Mouse (Mus musculus) monocyte, adult 2 months (primary cell): ENCODE data around the gene Gm40193.
"Not testable (repeated sequence)": the region's sequence is repeated elsewhere in the genome, so short reads cannot be mapped to it uniquely, and the experiment has no call there.

ENCODE experiments used
- DNase-seq, 2 experiments: peaks; one replicate each; pipeline ENCODE4 v3.0.0; 2022; ENCODE audit warnings: low spot score in 2 of 2, low read depth in 1 of 2

Gene Gm40193

GRCm38 (mm10) chr11:70532839-70533238, at the start of gene Gm40193:
Gene Gm40193, minus strand, starts transcription at chr11:70532939.
- DNase-seq = no peak

DNA sequence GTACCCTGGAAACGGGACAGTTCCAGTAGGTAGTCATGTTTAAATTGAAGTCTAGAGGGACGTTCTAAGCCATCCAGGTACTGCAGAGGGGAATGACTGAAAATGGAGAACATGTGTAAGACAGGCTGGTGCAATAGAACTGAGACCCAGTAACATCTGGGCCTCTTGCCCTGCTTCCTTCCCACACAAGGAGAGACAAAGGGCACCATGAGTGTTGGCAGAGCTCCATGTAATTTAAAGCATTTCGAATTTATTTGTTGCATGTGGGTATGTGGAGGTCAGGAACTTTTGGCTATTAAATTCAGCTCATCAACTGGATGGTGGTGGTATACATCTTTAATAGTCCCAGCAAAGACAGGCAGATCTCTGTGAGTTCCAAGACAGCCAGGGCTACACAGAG, 49.5 kb upstream of the Gm40193 start:
- DNase-seq = no peak

DNA sequence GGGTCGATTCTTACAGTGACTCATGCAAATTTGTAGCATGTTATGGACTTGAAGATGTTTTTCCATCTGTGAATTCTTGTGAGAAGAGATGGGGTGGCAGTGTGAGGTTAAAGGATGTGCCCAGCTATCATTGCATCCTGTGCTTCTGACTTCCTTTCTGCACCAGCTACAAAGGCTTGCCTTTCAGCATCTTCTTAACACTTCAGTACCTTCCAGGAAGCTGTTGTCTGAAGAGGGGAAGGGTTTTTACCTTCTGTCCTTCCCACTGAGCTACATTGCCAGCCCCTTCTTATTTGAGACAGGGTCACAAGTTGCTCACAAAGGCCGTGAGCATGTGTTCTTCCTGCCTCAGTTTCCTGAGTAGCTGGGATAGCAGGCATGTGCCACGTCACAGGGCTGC, 48.2 kb upstream of the Gm40193 start:
- no peak for DNase-seq

- no peak for DNase-seq
These were observed 47.6 kb upstream of the Gm40193 start for GRCm38 (mm10) chr11:70580358-70580720.

DNA sequence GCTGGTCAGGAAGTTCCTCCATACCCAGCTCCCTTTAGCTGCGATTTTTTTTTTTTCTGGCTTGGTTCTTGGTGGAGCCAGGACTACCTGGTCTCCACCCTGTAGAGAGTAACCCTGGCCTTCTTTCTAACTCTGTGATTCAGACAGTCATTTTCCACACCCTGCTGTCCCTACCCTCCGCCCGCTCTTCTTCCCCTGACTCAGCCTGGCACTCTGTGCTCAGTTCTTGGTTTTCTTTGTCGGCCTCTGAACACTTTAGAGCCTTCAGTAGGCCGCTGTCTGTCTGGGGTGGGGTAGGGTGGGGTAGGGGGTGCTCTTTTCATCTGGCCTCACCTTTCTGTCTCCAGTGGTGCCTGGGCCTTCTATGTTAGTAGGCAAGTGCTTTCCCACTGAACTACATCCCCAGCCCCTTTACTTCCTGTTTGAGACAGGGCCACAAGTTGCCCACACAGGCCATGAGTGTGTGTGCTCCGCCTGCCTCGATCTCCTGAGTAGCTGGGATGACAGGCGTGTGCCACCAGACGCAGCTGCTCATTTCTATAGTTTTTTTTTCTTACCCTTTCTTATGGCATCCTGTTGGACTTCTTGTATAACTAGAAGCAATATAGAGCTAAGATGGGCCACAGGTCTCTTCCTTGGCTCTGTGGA, 47.1 kb upstream of the Gm40193 start:
- DNase-seq = no peak

GRCm38 (mm10) chr11:70578962-70579361, 46.2 kb upstream of the Gm40193 start:
- DNase-seq = no peak

DNA sequence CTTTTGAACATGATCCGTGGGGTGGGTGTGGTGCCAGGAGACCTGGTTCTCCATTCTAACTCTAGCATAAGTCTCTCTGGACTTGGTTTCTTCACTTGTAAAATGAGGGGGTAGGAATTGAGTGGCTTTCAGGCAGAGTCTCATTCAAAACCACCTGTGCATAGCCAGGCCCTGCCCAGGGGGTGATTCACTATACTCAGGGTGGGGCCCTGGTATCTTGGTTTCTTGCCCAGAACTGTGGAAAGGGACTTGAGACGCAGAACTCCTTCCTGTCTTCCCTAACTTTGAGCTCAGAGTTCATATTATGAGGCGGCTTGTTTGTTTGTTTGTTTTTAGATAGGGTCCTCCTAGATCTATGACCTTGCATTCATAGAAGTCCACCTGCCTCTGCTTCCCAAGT, 44.5 kb upstream of the Gm40193 start:
- DNase-seq = no peak

- no peak for DNase-seq
These were observed 41.1 kb upstream of the Gm40193 start for GRCm38 (mm10) chr11:70573872-70574271.

GRCm38 (mm10) chr11:70572348-70572902, 39.7 kb upstream of the Gm40193 start:
- no peak for DNase-seq

DNA sequence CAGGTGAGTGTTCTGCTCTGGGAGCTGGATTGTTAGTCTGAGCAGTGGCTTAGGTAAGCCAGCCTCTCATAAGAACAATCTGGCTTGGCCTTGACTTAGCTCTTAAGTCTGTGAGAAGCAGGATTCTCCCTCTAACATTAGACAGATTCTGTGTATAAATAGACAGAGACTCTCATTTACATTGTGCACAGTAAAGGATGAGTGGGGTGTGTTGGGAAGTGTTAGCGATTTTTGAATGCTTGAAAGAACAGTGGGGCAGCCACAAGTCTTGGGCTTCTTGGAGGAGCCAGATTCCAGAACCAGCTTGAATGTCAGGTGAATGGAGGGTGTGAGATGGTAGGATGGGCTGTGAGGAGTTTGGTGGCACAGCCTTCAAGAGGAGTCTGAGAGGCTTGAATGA, 38.9 kb upstream of the Gm40193 start:
- no peak for DNase-seq

GRCm38 (mm10) chr11:70570614-70571013, 37.9 kb upstream of the Gm40193 start:
- DNase-seq = not testable (repeated sequence)

DNA sequence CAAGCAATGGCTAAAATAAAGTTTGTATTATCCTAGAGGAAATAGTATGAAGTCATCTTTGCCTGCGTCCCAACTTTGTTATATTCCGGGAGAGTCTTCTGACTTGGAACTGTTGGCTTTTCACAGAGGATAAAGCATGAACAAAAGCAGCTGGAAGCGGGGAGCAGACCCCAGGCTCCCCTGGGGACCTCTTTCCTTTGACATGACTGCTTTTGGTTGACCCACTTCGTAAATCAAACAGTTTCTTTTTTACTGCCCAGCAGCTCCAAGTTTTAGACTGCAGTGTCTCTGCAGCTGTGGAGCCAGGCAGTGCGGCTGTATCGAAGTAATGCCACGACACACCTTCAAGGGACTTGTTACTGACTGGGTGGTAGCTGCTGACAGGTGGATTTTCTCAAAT, 33.8 kb upstream of the Gm40193 start:
- no peak for DNase-seq

- no peak for DNase-seq
These were observed 31.6 kb upstream of the Gm40193 start for GRCm38 (mm10) chr11:70564276-70564873.

DNA sequence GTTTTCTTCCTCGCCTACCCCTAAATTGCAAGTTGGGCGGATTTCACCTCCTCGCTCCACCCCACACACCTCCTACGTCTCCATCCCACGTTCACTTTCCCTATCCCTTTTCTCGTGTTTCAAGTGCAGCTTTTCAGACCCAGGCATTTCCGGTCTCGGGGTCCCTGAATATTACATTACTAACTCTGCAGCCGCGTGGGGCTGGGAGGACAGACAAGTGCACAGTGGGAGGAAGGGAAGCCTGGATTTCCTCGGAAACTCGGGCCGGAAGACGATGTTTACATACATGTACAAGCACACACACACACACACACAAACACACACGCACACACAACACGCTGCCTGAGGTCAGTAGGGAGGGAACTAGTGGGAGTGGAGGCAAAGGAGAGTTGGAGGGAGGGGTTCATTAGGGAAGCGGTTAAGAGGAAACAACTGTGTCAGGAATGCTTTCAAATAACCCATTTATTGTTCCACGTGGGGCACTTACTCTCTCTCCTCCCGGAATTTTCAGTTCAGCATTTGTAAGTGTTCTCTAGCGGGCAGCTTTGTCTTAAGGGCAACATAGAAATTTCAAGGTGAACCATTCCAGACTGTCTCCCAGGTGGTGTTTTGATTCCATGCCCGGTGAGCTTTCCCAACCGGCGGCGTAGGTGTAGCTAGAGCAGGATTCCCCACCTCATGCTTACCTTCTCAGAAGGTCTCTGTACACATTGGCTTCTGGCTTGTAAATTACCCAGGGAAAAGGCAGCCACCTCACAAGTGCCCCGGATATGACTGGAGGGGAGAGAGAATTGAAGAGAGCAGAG, 30.9 kb upstream of the Gm40193 start:
- DNase-seq = no peak

GRCm38 (mm10) chr11:70562995-70563469, 30.3 kb upstream of the Gm40193 start:
- no peak for DNase-seq

- DNase-seq = peak in 1 of 2 experiments; percentile 51
These were observed 29.7 kb upstream of the Gm40193 start, which contains the start of gene Mink1 for GRCm38 (mm10) chr11:70562287-70562994. Gene Mink1, plus strand, starts transcription at chr11:70562881.

DNA sequence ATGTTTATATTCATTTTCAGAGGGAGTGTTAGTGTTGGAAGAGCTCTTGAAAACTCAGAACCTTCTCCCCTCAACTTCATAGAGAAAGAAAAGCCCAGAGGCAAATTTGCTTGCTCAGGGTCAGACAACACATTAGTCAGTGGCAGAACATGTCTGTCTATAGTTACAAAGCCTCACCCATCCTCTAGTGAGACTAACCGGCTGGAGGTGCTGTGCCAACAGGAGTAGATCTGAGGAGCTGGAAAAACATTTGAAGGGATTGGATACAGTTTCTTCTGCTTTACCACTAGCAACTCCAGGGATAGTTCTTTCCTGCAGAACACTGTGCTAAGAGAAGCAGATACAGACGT, 29.2 kb upstream of the Gm40193 start:
- no peak for DNase-seq

GRCm38 (mm10) chr11:70557545-70557944, 24.8 kb upstream of the Gm40193 start:
- no peak for DNase-seq

GRCm38 (mm10) chr11:70553940-70554339, 21.2 kb upstream of the Gm40193 start:
- no peak for DNase-seq

DNA sequence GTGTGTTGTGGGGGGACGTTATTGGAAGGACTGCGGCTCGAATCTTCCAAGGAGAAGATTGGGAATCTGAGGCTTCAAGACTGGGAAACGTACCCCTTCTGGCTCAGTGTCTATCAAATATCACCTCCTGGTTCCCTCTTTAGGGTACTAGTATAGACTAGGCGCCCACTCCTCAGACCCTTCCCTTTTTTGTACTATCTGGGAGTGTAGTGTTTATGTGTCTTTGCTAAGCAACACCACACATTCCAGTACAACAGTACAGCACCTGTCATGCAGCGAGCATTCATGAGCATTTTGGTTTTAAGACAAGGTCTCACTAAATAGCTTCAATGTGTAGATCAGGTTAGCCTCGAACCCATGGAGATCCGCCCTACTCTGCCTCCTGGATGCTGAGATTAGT, 18.8 kb upstream of the Gm40193 start:
- no peak for DNase-seq

- DNase-seq = no peak
These were observed 11.8 kb upstream of the Gm40193 start for GRCm38 (mm10) chr11:70544496-70544895.
